Mouse (Mus musculus) kidney, adult 2 months (tissue): ENCODE data around the gene Tpcn2.

Experiments used
- CTCF ChIP-seq: fragments of 200-500 bp; conservative IDR thresholded peaks from 2 replicates; pipeline ENCODE4 v1.5.1; 2011; ENCODE audit warnings: low read depth, mild to moderate bottlenecking, control low read depth, low read length, moderate library complexity, mixed read lengths; ENCODE audit not compliant: insufficient read depth, insufficient read length
- POLR2A ChIP-seq: fragments of 200-500 bp; IDR thresholded peaks from one replicate; pipeline ENCODE4 v1.6.1; 2011; ENCODE audit warnings: low read depth, low read length, control low read depth

DNA sequence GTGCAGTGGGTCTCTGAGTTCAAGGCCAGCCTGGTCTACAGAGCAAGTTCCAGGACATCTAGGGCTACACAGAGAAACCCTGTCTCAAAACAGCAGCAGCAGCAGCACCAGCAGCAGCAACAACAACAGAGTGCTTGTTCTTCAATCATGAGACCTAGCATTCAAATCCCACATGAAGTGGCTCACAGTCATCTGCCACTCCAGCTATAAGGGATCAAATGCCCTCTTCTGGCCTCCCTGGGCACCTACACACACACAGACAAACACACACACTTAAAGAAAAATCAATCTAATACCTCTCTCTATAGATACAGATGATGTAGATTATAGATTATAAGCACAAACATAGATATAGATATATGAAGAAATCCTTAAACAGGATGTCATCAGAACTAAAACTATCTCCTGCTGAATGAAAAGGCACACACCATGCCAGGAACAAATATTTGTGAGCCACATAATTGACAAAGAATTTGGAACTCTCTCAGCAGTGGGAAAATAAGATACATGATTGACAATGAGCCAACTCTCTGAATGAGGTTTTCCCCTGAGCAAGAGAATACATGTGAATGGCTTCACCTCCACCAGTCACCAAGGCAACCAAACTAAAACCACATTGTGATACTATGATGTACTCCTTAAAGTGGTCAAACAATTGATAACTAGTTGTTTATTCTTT is 137.4 kb downstream of the Tpcn2 start:
- TF ChIP-seq POLR2A (no peak), CTCF (0 out of 2 replicates have a peak, but pooled peaks have one; percentile 11)
